Mouse (Mus musculus): ENCODE data around the gene Map3k7cl. TPM values are rescaled to one million over a fixed set of nuclear protein-coding genes. Genes with fewer than 3 reads are reported as not detected.

Map3k7cl gene
- total and polyA plus RNA-seq, 3 experiments: 0.08 TPM; not detected in 2

DNA sequence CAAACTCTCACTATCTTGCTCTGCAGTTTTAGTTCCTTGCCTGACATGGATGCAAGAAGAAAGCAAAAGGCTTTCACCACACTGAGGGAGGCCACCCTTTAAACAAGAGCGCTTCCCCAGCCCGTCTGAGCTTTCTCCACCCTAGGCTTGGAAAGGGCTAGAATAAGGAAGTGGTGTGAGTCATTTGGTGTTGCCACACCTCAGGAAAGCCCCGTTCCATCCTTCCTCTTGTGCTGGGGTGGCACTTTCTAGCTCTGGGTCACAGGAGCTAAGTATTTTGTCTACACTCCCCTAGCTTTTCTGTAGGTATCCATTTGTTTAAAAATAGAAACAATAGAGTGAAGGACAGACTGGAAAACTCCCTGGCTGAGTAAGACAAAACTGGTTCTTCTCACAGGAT lies 72.2 kb downstream of the Map3k7cl start:
- Histone ChIP-seq H3K27me3 (replicated peaks) (no peaks in the 10 kb centered on the region), H3K9ac (ENCODE audit: insufficient read depth, low read depth) (no peak overlapping the region), H3K4me2 (ENCODE audit: insufficient read depth, low read depth, poor library complexity, severe bottlenecking) (no peak overlapping the region), H3K4me3 (replicated peaks in 1 of 3; ENCODE audit: low read depth in 2 of 3, low read length in 2 of 3, poor library complexity in 1 of 3) (no peak overlapping the region), H3K4me1 (ENCODE audit: control insufficient read depth in 1 of 2, insufficient read depth in 2 of 2) (peaks cover 4 to 18% of the 10 kb centered on the region in 2 experiments; a peak in 3 of 4 replicates), H3K36me3 (replicated peaks in 1 of 2; ENCODE audit: control insufficient read depth in 1 of 2, insufficient read depth in 1 of 2, low read length in 1 of 2) (no peaks in the 10 kb centered on the region), H3K27ac (ENCODE audit: insufficient read depth, low read depth) (no peak overlapping the region; the same call in 1 of the 2 replicates), H3K9me3 (replicated peaks; ENCODE audit: low read length) (peaks cover 23% of the 10 kb centered on the region), H3K79me2 (replicated peaks; ENCODE audit: control insufficient read depth, extremely low read depth, insufficient read depth, poor library complexity, severe bottlenecking) (no peaks in the 10 kb centered on the region)
- dilution Hi-C loops (cut with MboI; ENCODE audit: extremely low pct_ligation_motif_present, extremely low pct_unique_long_range_greater_than_20kb, low sequenced_read_pairs) (no loop called here), in situ Hi-C loops (cut with MboI; ENCODE audit: low pct_ligation_motif_present, low pct_unique_long_range_greater_than_20kb, low sequenced_read_pairs) (no loop called here)
- TF ChIP-seq RAD21 (IDR thresholded peaks at IDR 0.05; ENCODE audit: low read depth, low read length): no peak
- no peak for TF ChIP-seq KAT2A (IDR thresholded peaks at IDR 0.05; ENCODE audit: insufficient replicate concordance, low read length)
- peak; percentile 69 for TF ChIP-seq ELF1 (IDR thresholded peaks at IDR 0.05; ENCODE audit: low read depth, low read length)
- TF ChIP-seq IRF4 (IDR thresholded peaks at IDR 0.05; ENCODE audit: low read depth, low read length): peak; percentile 59; the same call in 1 of the 2 replicates
- TF ChIP-seq USF1 (IDR thresholded peaks at IDR 0.05; ENCODE audit: low read depth, low read length): no peak
- no peak for TF ChIP-seq TBP (conservative IDR thresholded peaks at IDR 0.05; ENCODE audit: low read depth, low read length)
- TF ChIP-seq MYC (IDR thresholded peaks at IDR 0.05; ENCODE audit: low read depth, low read length): no peak
- 0 out of 2 replicates have a peak, but pooled peaks have one; percentile 22 for TF ChIP-seq JUND (conservative IDR thresholded peaks at IDR 0.05; ENCODE audit: low read depth, low read length)
- 0 out of 2 replicates have a peak, but pooled peaks have one; percentile 10 for TF ChIP-seq MAFK (IDR thresholded peaks at IDR 0.05; ENCODE audit: insufficient replicate concordance, low read length)
- no peak for TF ChIP-seq MAX (IDR thresholded peaks at IDR 0.05; ENCODE audit: low read length)
- no peak for TF ChIP-seq USF2 (conservative IDR thresholded peaks at IDR 0.05; ENCODE audit: low read depth, low read length)
- no peak for TF ChIP-seq MXI1 (IDR thresholded peaks at IDR 0.05; ENCODE audit: low read depth, low read length)
- TF ChIP-seq EP300 (IDR thresholded peaks at IDR 0.05; ENCODE audit: low read length): peak; percentile 72
- no peak for TF ChIP-seq CHD1 (IDR thresholded peaks at IDR 0.05; ENCODE audit: low read depth, low read length)
- TF ChIP-seq ETS1 (conservative IDR thresholded peaks at IDR 0.05; ENCODE audit: low read depth, low read length): peak; percentile 38; the same call in 1 of the 2 replicates
- no peak for TF ChIP-seq PAX5 (IDR thresholded peaks at IDR 0.05; ENCODE audit: low read length)
- no peak for TF ChIP-seq E2F4 (IDR thresholded peaks at IDR 0.05; ENCODE audit: insufficient replicate concordance, low read depth, low read length)
- TF ChIP-seq SIN3A (IDR thresholded peaks at IDR 0.05; ENCODE audit: low read length): no peak
- TF ChIP-seq BHLHE40 (IDR thresholded peaks at IDR 0.05; ENCODE audit: low read depth, low read length): 0 out of 2 replicates have a peak, but pooled peaks have one; percentile 41
- DNase-seq (ENCODE audit: extremely low read depth): peak; percentile 81

DNA sequence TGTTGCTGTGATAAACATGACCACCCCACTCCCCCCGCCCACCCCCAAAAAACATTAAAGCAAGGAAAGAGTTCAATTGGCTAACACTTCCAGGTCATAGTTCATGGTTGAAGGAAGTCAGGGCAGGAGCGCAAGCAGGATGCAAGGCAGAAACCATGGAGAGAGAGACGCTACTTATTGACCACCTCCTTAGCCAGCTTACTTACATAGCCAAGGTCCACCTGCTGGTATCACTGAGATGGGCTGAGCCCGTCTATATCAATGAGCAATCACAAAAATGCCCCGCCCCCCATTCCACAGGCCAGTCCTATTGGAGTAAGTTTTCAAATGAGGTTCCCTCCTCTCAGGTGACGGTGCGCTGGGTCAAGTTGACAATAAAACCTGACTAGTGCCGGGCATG lies 72.7 kb downstream of the Map3k7cl start:
- in situ Hi-C loops (cut with MboI; ENCODE audit: low pct_ligation_motif_present, low pct_unique_long_range_greater_than_20kb, low sequenced_read_pairs) (no loop called here), dilution Hi-C loops (cut with MboI; ENCODE audit: extremely low pct_ligation_motif_present, extremely low pct_unique_long_range_greater_than_20kb, low sequenced_read_pairs) (no loop called here)
- no peak overlapping the region for H3K27ac ChIP-seq (ENCODE audit: insufficient read depth, low read depth)
- no peak overlapping the region for H3K4me3 ChIP-seq (replicated peaks in 1 of 3; ENCODE audit: low read depth in 2 of 3, low read length in 2 of 3, poor library complexity in 1 of 3)
- H3K9ac ChIP-seq (ENCODE audit: insufficient read depth, low read depth): no peak overlapping the region
- peaks cover 4 to 18% of the 10 kb centered on the region in 2 experiments; a peak in 3 of 4 replicates for H3K4me1 ChIP-seq (ENCODE audit: control insufficient read depth in 1 of 2, insufficient read depth in 2 of 2)
- H3K4me2 ChIP-seq (ENCODE audit: insufficient read depth, low read depth, poor library complexity, severe bottlenecking): no peak overlapping the region
- no peak for DNase-seq (ENCODE audit: extremely low read depth)
- no peaks in the 10 kb centered on the region for H3K27me3 ChIP-seq (replicated peaks)
- no peaks in the 10 kb centered on the region for H3K79me2 ChIP-seq (replicated peaks; ENCODE audit: control insufficient read depth, extremely low read depth, insufficient read depth, poor library complexity, severe bottlenecking)
- TF ChIP-seq ZNF384 (IDR thresholded peaks at IDR 0.05; ENCODE audit: low read depth, low read length) (no peak), TCF12 (IDR thresholded peaks at IDR 0.05; ENCODE audit: low read depth, low read length) (no peak), RAD21 (IDR thresholded peaks at IDR 0.05; ENCODE audit: low read depth, low read length) (no peak), UBTF (IDR thresholded peaks at IDR 0.05; ENCODE audit: low read depth, low read length) (no peak), SIN3A (IDR thresholded peaks at IDR 0.05; ENCODE audit: low read length) (no peak), RCOR1 (conservative IDR thresholded peaks at IDR 0.05; ENCODE audit: low read depth, low read length) (no peak), MEF2A (IDR thresholded peaks at IDR 0.05; ENCODE audit: borderline replicate concordance, low read depth, low read length) (no peak), MYC (IDR thresholded peaks at IDR 0.05; ENCODE audit: low read depth, low read length) (no peak), MXI1 (IDR thresholded peaks at IDR 0.05; ENCODE audit: low read depth, low read length) (no peak), POLR2AphosphoS2 (IDR thresholded peaks at IDR 0.05; ENCODE audit: low read depth, low read length) (no peak)
- H3K9me3 ChIP-seq (replicated peaks; ENCODE audit: low read length): peaks cover 23% of the 10 kb centered on the region
- H3K36me3 ChIP-seq (replicated peaks in 1 of 2; ENCODE audit: control insufficient read depth in 1 of 2, insufficient read depth in 1 of 2, low read length in 1 of 2): no peaks in the 10 kb centered on the region
